Mouse (Mus musculus): ENCODE results near the gene Rb1.

- TF ChIP-seq E2F4 (IDR thresholded peaks at IDR 0.05; ENCODE audit: insufficient read depth) (no peak), SRF (IDR thresholded peaks at IDR 0.05; ENCODE audit: control insufficient read depth, insufficient read length, low read depth) (no peak), REST (IDR thresholded peaks at IDR 0.05; ENCODE audit: insufficient read depth, insufficient read length) (no peak)
Measured at GRCm38 (mm10) chr14:73237848-73238321, 87.7 kb downstream of the Rb1 start, which contains the start of gene Lpar6.
